Mouse (Mus musculus) inflammation-experienced regulatory T-cells, adult 6 months (primary cell): ENCODE measurements around the gene Pdzd2. TPM values are rescaled to one million over a fixed set of nuclear protein-coding genes. Genes with fewer than 3 reads are reported as not detected.

Experiments used
- ATAC-seq: one replicate; pipeline ENCODE4 v1.8.0; 2017
- polyA plus RNA-seq, 3 experiments: library from polyadenylated mRNA; unstranded; fragments of 100-300 nt; shearing (Covaris generic); gene quantifications; one replicate each; pipeline ENCODE4 v1.2.1; 2017

Gene Pdzd2
- polyA plus RNA-seq, 3 experiments from 2014 or later = 0.34 to 0.46 (median 0.40) TPM

- no peak for ATAC-seq
Measured at GRCm38 (mm10) chr15:12665946-12666345, 73.8 kb downstream of the Pdzd2 start.

GRCm38 (mm10) chr15:12663351-12663750 is 76.4 kb downstream of the Pdzd2 start:
- ATAC-seq = no peak

DNA sequence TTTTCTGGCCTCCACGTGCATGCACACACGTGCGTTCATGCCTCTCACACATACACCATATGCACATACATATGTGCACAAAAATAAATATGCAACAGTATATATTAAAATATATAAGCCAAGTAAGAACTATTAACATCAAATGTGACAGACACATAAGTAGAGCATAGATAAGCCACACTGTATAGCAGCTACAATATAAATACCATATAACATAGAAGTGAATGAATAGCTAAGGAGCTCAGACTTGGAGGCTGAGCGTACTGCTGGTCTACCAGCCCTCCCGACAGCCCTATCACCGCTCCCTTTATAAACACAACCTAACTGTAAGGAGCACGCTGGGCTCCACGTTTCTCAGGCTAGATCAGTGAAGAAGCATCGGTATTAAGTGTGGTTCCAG is 79.4 kb downstream of the Pdzd2 start:
- ATAC-seq = no peak

- ATAC-seq = no peak
Measured at GRCm38 (mm10) chr15:12655959-12656662, 83.6 kb downstream of the Pdzd2 start.

DNA sequence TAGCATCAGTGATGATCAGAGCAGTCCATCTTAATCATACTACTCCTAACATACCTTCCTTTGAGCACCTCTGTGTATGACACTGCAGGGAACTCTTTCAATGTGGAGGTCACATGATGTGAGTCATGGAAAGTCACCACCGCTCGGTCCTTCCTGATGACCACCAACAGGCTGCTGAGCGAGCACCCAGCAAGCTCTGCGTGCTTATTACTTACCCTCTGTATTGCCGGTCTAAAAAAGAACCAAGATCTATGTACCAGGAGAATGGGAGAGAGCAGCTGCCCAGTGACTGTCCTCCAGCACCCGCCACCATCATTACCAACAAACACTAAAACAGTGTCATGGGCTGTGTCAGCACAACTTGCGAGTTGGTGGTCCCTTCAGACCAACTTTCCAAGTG is 84.4 kb downstream of the Pdzd2 start:
- no peak for ATAC-seq

GRCm38 (mm10) chr15:12652336-12653031 is 87.2 kb downstream of the Pdzd2 start:
- no peak for ATAC-seq

DNA sequence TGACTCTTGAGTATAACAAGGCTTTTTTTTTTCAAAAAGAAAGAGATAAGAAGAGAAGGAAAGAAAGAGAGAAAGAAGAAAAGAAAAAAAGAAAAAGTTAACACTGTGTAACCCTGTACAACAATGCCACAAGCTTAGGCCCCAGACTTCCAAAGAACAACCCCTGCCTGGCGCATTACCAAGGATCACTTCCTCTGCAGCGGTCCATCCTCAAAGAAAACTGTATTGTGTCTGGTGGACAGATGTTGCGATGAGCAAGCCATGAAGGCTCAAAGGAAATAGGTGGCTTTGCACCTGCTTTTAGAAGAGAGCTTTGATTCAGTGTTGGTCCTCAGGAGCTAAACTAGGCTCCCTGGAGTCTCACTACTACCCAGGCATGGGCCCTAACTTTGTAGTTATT is 89.5 kb downstream of the Pdzd2 start:
- no peak for ATAC-seq

- ATAC-seq = no peak
Measured at GRCm38 (mm10) chr15:12649674-12650073, 90.0 kb downstream of the Pdzd2 start.

DNA sequence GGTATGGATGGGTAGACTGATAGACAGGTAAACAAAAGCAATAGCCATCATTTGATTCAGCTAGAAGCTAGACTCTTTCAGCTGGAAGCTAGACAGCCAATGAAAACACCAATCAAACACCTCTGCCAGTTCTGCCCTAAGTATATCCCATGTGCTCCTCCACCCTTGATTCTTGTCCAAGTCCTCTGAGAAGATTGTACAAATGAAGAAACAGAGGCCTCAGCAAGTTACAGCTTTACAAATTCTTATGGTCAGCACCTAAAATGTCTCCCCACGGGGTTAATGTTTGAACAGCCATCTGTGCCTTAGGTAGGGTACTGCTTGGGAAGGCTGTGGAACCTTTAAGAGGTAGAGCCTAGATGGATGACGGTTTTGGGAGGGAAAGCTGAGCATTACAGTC is 90.6 kb downstream of the Pdzd2 start:
- ATAC-seq = no peak

GRCm38 (mm10) chr15:12640755-12641154 is 99.0 kb downstream of the Pdzd2 start:
- ATAC-seq = no peak

GRCm38 (mm10) chr15:12639776-12640175 is 99.9 kb downstream of the Pdzd2 start:
- no peak for ATAC-seq

- no peak for ATAC-seq
Measured at GRCm38 (mm10) chr15:12639181-12639580, 100.5 kb downstream of the Pdzd2 start.

DNA sequence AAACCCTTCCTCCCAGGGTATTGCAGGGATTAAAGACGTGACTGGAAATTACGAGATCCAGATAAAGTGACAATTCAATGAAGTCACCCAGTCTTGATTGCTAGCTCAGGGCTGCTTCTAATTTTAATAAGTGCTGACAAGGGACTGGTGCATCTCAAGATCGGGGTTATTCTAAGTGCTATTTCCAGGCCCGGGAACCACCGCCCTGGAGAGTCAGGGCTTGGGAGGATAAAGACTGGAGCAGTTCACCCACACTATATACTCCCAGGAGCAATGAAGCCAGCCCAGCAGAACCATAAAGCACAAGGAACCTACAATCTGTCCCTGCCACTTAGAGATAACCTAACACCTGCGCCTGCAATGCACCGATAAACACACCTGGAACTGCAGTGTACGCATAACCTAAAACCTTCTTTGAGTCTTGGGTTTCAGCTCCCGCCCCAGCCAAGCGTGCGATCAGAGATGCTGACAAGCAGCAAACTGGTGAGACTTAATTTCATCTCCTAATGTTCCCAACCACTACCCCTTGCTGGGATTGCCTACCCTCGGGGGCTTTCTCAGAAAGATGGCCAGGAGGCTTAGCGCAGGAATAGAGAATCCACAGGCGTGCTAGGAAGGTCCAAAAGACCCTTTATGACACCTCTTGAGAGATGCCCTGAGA is 101.2 kb downstream of the Pdzd2 start:
- no peak for ATAC-seq

DNA sequence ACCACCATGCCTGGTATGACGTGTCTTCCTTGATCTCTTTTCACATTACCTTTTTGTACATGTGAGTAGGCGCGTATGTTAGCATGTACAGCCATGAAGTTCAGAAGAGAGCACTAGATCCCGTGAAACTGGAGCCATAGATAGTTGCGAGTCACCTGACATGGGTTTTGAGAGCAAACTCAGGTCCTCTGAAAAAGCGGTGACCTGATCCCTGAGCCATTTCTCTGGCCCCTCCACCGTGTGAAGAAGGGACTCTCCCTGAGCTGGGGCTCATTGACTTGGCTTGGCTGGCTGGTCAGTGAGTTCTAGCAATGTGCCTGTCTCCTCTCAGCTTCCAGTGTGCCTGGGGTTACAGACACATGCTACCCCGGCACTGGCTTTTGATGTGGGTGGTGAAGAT is 102.2 kb downstream of the Pdzd2 start:
- no peak for ATAC-seq

GRCm38 (mm10) chr15:12636386-12636785 is 103.3 kb downstream of the Pdzd2 start:
- no peak for ATAC-seq

GRCm38 (mm10) chr15:12634921-12635320 is 104.8 kb downstream of the Pdzd2 start:
- no peak for ATAC-seq

DNA sequence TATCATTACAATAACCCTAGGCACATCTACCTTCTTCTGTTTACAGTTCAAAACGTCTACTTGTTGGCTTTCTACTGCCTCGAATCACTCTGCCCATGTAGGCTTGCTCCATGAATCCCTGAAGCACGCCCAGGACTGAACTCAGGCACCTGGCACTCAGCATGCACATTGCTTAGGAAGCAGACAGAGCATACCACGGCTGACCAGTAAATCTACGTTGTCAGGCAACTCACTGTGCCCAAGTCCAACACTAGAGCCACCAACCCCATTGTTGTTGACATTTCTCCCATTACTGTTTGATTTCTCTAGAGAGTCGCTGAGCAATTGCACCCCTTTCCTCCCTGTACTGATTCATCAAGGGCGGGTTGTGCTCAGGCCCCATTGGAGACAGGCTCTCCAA is 110.6 kb downstream of the Pdzd2 start:
- ATAC-seq = no peak

DNA sequence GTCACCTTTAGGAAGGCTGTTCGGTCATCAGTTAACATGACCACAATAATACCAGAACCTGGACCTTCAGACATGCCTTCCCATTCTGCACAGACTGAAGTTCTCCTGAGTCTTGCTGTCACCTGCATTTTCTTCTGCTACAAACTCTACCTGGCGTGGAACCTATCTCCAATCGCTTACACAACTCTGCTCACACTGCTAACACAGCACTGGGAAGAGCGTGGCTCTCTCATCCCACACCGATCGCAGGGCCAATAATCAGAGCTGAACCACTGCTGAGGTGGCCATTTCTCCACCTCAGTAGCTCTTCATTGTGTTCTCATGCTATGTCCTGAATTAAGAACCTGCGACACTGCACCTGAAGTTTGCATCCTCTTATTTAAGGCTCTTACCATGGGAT is 111.3 kb downstream of the Pdzd2 start:
- ATAC-seq = no peak

DNA sequence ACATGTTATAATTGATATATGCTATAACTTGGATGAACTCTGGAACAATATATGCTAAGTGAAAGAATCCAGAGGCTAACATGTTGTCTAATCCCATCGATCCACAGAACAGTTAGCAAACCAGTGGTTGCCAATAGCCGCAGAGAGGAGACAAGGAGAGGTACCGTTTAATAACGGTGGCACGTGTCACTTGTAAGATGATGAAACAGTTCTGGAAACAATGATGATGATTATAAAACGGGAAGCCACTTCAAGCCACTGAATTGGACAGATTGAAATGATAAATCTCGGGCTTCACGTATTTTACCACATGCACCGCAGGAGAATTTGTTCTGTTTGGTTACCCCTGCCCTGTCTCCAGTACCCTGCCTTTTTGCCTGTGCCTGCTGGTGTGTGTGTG is 112.8 kb downstream of the Pdzd2 start:
- ATAC-seq = no peak

GRCm38 (mm10) chr15:12626166-12626565 is 113.6 kb downstream of the Pdzd2 start:
- ATAC-seq = no peak

- ATAC-seq = no peak
Measured at GRCm38 (mm10) chr15:12625524-12625923, 114.2 kb downstream of the Pdzd2 start.

GRCm38 (mm10) chr15:12623521-12623920 is 116.2 kb downstream of the Pdzd2 start:
- ATAC-seq = no peak

- no peak for ATAC-seq
Measured at GRCm38 (mm10) chr15:12622701-12623100, 117.0 kb downstream of the Pdzd2 start.

GRCm38 (mm10) chr15:12622093-12622643 is 117.6 kb downstream of the Pdzd2 start:
- ATAC-seq = no peak
